Mouse (Mus musculus): ENCODE measurements around the gene Ccdc186. TPM values are rescaled to one million over a fixed set of nuclear protein-coding genes. Genes with fewer than 3 reads are reported as not detected.

The Ccdc186 gene
- total and polyA plus RNA-seq, 2 experiments from 2014 or later: 15.1 to 18.4 TPM

DNA sequence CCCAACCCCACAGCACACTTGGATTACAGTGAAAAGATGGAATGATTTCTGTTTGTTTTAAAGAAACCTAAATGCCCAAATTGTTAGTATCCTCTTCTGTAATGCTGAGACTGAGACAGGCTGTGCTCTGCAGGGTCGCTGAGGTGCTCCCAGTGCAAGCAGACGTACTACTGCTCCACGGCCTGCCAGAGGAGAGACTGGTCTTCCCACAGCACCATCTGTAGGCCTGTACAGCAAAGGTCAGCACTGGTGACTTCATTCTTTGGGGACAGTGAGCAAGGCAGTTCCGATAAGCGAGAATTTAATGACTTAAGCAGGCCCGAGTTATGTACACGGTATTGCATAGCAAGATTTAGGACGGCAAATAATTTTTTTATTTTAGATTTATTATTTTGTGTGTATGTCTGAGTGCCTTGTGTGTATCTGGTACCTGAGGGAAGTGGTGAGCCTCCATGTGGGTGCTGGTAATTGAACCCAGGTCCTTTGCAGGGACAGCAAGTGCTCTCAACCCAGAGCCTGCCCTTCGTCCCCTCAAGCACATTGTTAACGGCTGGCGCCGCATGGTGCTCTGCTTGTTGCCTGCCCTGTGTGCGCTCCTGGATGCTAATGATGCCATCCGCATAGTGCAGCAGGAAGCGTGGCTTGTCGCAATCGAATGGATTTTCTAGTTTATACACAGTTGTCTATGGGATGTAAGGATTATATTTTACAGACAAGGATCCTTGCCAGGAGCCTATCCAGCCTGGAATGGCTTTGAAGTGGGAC lies 17.1 kb upstream of the Ccdc186 start:
- ATAC-seq (ENCODE audit: insufficient read depth, low read depth) (no peak), DNase-seq (ENCODE audit: low spot score) (no peak)
- no peak overlapping the region for H3K4me3 ChIP-seq (ENCODE audit: low read depth, low read length)
- TF ChIP-seq CTCF (IDR thresholded peaks at IDR 0.05; ENCODE audit: low read depth) (peak; percentile 39), EP300 (IDR thresholded peaks at IDR 0.05; ENCODE audit: low read depth) (no peak)
- no peaks in the 10 kb centered on the region for H3K27me3 ChIP-seq (ENCODE audit: control insufficient read depth, insufficient read depth, low read length)
- H3K4me1 ChIP-seq (ENCODE audit: control insufficient read depth, insufficient read depth): no peaks in the 10 kb centered on the region
- no peak overlapping the region for H3K27ac ChIP-seq (ENCODE audit: low read depth)
- H3K4me2 ChIP-seq (ENCODE audit: low read depth, low read length): no peak overlapping the region
- no peak overlapping the region for H3K9ac ChIP-seq (replicated peaks; ENCODE audit: low read depth, low read length)
- WGBS: 70% methylated on average over 17 of the region's 17 CpGs
- no peaks in the 10 kb centered on the region for H3K9me3 ChIP-seq (replicated peaks; ENCODE audit: control insufficient read depth, low read length)
- H3K36me3 ChIP-seq (replicated peaks; ENCODE audit: control insufficient read depth, insufficient read depth, low read length): no peaks in the 10 kb centered on the region

DNA sequence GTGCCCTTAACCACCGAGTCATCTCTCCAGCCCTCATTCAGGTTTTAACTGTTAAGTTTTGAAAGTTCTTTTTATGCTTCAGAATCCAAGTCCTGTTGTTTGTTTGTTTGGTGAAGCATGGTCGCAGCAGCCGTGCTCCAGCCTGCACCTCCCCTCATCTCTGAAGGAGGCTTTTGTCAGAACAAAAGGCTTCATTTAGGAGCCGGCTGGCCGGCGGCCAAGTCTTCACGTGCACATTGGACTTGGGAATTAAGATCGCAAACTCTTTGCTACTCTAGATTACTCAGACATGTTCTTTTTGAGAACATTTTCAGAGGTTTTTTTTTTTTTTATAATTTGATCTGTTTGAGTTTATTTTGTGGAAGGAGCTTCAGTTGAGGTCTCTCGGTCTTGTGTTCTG lies 13.3 kb upstream of the Ccdc186 start:
- no peaks in the 10 kb centered on the region for H3K27me3 ChIP-seq (ENCODE audit: control insufficient read depth, insufficient read depth, low read length)
- no peak overlapping the region for H3K9ac ChIP-seq (replicated peaks; ENCODE audit: low read depth, low read length)
- no peak for ATAC-seq (ENCODE audit: insufficient read depth, low read depth)
- DNase-seq (ENCODE audit: low spot score): no peak
- 64% methylated on average over 9 of the region's 9 CpGs for WGBS
- no peaks in the 10 kb centered on the region for H3K36me3 ChIP-seq (replicated peaks; ENCODE audit: control insufficient read depth, insufficient read depth, low read length)
- no peak overlapping the region for H3K4me3 ChIP-seq (ENCODE audit: low read depth, low read length)
- TF ChIP-seq CTCF (IDR thresholded peaks at IDR 0.05; ENCODE audit: low read depth) (no peak), EP300 (IDR thresholded peaks at IDR 0.05; ENCODE audit: low read depth) (no peak)
- H3K4me1 ChIP-seq (ENCODE audit: control insufficient read depth, insufficient read depth): no peaks in the 10 kb centered on the region
- no peak overlapping the region for H3K4me2 ChIP-seq (ENCODE audit: low read depth, low read length)
- H3K27ac ChIP-seq (ENCODE audit: low read depth): no peak overlapping the region
- H3K9me3 ChIP-seq (replicated peaks; ENCODE audit: control insufficient read depth, low read length): no peaks in the 10 kb centered on the region

DNA sequence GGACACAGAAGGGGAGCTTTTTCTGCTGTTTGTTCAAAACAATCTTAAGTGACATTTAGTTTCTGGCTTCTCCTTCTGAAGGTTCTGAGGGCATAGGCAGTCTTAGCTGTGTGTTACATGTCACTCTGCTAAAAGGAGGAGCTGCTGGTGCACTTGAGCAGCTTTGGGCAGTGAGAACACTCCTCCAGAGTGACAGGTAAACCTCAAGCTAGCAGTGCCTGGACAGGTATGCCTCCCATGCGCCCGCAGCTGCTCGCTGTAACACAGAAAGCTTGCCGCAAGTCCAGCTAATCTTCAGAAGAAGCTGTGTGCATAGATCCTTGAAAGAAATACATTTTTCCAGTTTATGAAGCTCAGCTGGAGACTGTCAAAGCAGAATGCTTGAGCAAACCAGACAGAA lies 8.2 kb upstream of the Ccdc186 start:
- Histone ChIP-seq H3K4me1 (ENCODE audit: control insufficient read depth, insufficient read depth) (no peaks in the 10 kb centered on the region), H3K4me2 (ENCODE audit: low read depth, low read length) (no peak overlapping the region), H3K9me3 (replicated peaks; ENCODE audit: control insufficient read depth, low read length) (no peaks in the 10 kb centered on the region), H3K27me3 (ENCODE audit: control insufficient read depth, insufficient read depth, low read length) (peaks cover 7% of the 10 kb centered on the region; the same call in 1 of the 2 replicates), H3K27ac (ENCODE audit: low read depth) (no peak overlapping the region), H3K4me3 (ENCODE audit: low read depth, low read length) (no peak overlapping the region), H3K9ac (replicated peaks; ENCODE audit: low read depth, low read length) (no peak overlapping the region), H3K36me3 (replicated peaks; ENCODE audit: control insufficient read depth, insufficient read depth, low read length) (no peaks in the 10 kb centered on the region)
- DNase-seq (ENCODE audit: low spot score) (no peak), ATAC-seq (ENCODE audit: insufficient read depth, low read depth) (no peak)
- 91% methylated on average over 4 of the region's 4 CpGs for WGBS
- TF ChIP-seq EP300 (IDR thresholded peaks at IDR 0.05; ENCODE audit: low read depth) (no peak), CTCF (IDR thresholded peaks at IDR 0.05; ENCODE audit: low read depth) (no peak)

DNA sequence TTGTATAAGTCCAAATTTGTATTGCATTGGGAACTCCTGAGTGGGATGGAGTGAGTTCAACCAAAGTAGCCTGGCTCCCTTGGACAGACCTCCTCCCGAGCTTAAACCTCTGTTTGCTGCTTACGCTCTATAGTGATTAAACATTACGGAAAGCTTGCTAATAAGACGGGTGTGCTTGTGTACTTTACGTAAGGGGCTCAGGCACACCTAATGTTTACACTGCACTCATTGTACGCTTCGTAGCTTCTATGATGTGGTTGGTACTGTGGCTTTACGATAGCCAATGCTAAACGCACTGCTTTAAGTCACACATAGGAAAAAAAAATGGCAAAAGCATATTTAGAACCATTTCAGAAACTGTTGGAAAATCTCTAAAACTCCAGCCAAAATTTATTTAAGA lies 7.3 kb upstream of the Ccdc186 start:
- ATAC-seq (ENCODE audit: insufficient read depth, low read depth): no peak
- 86% methylated on average over 9 of the region's 9 CpGs for WGBS
- no peaks in the 10 kb centered on the region for H3K36me3 ChIP-seq (replicated peaks; ENCODE audit: control insufficient read depth, insufficient read depth, low read length)
- H3K27ac ChIP-seq (ENCODE audit: low read depth): no peak overlapping the region
- no peak overlapping the region for H3K4me2 ChIP-seq (ENCODE audit: low read depth, low read length)
- no peaks in the 10 kb centered on the region for H3K9me3 ChIP-seq (replicated peaks; ENCODE audit: control insufficient read depth, low read length)
- H3K4me1 ChIP-seq (ENCODE audit: control insufficient read depth, insufficient read depth): no peaks in the 10 kb centered on the region
- TF ChIP-seq CTCF (IDR thresholded peaks at IDR 0.05; ENCODE audit: low read depth) (no peak), EP300 (IDR thresholded peaks at IDR 0.05; ENCODE audit: low read depth) (no peak)
- no peak overlapping the region for H3K9ac ChIP-seq (replicated peaks; ENCODE audit: low read depth, low read length)
- peaks cover 7% of the 10 kb centered on the region; the same call in 1 of the 2 replicates for H3K27me3 ChIP-seq (ENCODE audit: control insufficient read depth, insufficient read depth, low read length)
- no peak for DNase-seq (ENCODE audit: low spot score)
- no peak overlapping the region for H3K4me3 ChIP-seq (ENCODE audit: low read depth, low read length)

DNA sequence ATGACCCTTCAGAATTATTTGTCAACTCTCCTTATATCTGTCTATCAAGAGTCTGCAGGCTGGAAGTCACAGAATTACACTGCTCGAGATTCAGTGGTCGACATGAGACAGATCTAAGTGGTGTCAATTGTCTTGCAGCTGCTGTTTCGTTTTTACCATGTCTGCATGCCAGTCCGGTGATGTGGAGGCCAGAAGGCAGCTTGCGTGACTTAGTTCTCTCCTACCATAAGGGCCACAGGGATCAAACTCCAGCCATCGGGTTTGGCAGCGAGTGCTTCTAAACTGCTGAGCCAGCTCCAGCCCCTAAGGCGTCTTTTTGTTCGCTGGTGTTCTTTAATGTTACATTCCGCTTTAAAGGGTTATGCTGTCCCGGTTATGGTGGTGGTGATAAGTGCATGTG lies 6.3 kb upstream of the Ccdc186 start:
- H3K27ac ChIP-seq (ENCODE audit: low read depth): no peak overlapping the region
- ATAC-seq (ENCODE audit: insufficient read depth, low read depth) (no peak), DNase-seq (ENCODE audit: low spot score) (no peak)
- no peak overlapping the region for H3K9ac ChIP-seq (replicated peaks; ENCODE audit: low read depth, low read length)
- H3K4me3 ChIP-seq (ENCODE audit: low read depth, low read length): no peak overlapping the region
- H3K9me3 ChIP-seq (replicated peaks; ENCODE audit: control insufficient read depth, low read length): no peaks in the 10 kb centered on the region
- H3K4me2 ChIP-seq (ENCODE audit: low read depth, low read length): no peak overlapping the region
- 69% methylated on average over 11 of the region's 11 CpGs for WGBS
- no peaks in the 10 kb centered on the region for H3K4me1 ChIP-seq (ENCODE audit: control insufficient read depth, insufficient read depth)
- TF ChIP-seq CTCF (IDR thresholded peaks at IDR 0.05; ENCODE audit: low read depth) (no peak), EP300 (IDR thresholded peaks at IDR 0.05; ENCODE audit: low read depth) (no peak)
- peaks cover 7% of the 10 kb centered on the region; the same call in 1 of the 2 replicates for H3K27me3 ChIP-seq (ENCODE audit: control insufficient read depth, insufficient read depth, low read length)
- H3K36me3 ChIP-seq (replicated peaks; ENCODE audit: control insufficient read depth, insufficient read depth, low read length): no peaks in the 10 kb centered on the region

All from heart, postnatal 0 days (tissue).